Mouse (Mus musculus) thymus, adult 18-20 months (tissue): Measurements from ENCODE around the gene Veph1.
"Not testable (repeated sequence)": the region's sequence is repeated elsewhere in the genome, so short reads cannot be mapped to it uniquely, and the experiment has no call there.

Source experiments
- DNase-seq, 2 experiments: peaks; one replicate each; pipeline ENCODE4 v3.0.0; 2022; ENCODE audit warnings: mixed read lengths in 2 of 2

Veph1 gene

DNA sequence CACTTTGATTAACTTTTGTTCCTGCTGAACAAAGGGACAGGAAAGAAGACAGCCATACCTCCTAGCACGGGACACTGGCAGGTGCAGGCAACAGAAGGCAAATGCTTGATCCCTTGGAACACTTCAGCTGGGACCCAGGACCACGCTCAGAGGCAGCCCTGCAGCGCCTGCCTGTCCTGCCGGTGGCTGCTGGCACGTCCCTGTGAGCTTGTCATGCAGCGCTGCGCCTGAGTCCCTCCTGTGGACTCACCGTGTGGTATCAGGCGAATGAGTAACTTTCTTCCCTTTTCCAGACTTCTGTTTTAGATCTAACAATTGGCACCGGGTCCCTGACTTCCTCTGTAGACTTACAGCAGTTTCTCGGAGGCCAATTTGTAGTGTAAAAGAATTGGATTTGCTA is at the start of gene Veph1:
Gene Veph1 (minus strand): TSS at position 293 of the 400 bp plus-strand sequence.
- no peak for DNase-seq

DNA sequence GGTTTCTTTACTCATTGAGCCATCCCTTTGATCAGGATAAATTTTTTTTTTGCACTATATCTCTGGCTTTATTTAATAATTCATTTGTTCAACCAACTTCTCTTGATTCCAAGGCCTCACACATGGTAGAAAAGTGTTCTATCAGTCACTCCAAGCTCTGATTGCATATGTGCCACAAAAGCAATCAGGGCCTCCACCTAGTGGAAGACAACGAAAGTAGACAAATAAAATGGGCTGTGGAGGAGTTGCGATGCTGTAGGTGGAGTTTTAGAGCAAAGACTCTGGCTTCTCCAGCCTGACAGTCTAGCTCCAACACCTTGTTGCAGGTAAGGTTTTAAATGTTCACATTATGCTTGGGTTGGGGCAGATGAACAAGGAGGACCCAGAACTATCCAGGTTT is 44.1 kb upstream of the Veph1 start:
- no peak for DNase-seq

DNA sequence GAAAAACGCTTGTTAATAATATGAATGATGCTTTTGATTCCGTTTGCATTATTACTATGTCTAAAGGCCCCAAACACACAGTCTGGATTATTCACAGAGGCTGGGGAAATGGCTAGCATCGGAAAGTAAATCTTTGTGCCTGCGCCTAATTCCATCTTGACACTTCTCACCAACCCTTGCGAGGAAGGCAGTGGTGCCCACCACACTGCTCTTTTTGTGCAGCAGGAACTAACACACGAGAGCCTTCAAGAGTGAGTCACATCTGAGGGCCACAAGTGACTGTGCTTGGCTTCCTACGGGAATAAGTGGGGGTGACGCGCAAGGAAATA is 35.7 kb upstream of the Veph1 start:
- DNase-seq = no peak

DNA sequence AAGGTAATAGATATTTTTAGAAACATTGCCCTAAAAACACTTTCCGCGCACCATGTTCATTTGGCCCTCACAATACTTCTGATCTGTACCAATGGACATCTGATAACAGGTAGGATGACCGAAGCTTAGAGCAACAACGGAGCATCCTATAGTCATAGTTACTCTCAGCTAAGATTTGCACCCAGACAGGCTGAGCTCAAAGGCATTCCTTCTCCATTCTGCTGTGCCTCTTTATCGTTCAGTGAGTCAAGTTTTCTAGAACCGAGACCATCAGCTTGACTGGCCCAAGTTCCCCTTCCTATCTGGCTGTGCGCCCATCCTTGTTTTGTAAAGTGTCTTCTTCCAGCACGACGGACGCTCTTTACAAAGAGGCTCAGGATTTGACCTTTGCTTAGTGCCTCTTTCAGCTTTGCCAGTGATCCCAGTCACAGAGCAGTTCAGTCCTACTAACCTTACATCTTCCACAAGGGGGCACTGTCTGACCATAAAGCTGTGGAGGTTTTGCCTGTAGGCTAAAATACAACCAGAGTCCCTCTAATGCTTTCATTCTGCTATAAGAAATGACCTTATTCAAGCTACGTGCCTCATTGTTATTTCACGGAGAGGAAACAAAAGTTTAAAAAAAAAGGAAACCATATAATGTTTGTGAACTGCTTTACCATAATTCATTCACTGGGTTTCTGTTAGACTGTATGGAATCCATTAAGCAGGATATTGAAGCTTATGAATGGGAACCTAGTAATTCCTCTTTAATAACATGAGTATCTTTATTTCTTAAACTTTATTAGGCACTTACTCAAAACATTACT is 35.2 kb upstream of the Veph1 start:
- no peak for DNase-seq

DNA sequence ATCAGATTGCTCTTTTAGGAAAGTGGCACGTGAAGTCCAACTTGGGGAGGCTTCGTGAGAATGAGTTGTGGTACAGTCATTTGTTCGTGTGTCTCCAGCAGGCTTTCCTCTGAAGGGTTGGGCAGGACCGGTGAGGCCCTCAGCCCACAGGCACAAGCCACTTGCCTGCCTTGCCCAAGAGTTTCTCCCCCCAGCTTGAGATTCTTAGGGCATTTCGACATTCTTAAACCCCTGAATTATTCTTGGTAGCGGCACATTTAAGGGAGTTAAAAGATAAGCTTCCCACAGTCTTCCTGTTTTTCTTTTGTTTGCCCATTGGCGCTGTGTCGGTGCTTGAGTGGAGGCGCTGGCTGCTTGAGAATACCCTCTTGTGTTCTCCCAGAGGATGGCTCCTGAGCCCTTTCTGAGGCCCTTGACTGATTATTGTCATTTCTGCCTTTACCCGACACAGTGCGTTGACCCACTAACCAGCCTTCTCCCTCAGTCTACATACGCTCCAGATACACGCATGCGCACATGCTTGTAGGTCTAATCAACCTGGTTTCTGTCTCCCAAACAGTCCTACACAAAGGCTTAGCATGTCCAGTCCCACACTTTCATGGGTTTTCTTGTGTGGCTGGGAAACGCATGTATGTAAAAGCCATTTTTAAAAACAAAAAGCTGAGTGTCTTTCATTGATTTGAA is 34.4 kb upstream of the Veph1 start:
- DNase-seq = no peak

DNA sequence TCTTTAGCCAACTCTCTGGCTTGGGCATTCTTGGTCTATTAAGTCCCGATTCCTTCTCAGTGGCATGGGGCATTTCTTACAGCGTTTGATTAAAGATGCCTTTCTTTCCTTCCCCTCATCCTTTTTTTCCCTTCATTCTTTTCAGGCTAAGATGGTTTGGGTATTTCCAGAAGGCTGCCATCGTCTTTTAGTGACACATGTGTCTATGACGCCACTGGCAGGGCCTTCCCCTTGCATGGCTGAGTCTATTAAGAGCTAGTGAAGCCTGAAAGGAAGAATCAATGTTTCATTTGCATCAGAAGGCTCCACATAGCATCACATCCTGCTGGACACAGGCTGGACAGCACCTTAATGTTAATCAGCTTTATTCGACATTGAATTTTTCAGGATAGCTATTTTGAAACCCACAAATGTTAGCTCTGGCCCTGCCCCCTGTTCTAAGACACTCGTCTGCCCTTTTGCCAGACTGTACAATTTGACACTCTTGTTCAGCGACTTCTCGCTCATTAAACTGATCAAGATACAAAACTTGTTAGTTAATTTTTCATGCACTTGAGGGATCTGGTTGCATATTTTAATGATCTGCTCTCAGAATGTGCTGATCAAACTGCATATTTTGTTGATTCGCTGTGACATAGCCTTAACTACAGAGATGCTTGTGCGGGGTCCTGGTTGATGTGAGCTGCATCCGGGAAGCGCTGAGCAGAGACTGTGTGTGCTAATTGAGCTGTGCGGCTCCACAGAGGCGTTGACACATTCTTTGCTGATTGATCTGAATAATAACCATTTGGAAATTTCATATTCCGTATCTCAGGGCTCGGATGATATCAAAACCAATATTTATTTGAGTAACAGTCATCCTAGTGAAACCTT is 29.6 kb upstream of the Veph1 start:
- DNase-seq = no peak

DNA sequence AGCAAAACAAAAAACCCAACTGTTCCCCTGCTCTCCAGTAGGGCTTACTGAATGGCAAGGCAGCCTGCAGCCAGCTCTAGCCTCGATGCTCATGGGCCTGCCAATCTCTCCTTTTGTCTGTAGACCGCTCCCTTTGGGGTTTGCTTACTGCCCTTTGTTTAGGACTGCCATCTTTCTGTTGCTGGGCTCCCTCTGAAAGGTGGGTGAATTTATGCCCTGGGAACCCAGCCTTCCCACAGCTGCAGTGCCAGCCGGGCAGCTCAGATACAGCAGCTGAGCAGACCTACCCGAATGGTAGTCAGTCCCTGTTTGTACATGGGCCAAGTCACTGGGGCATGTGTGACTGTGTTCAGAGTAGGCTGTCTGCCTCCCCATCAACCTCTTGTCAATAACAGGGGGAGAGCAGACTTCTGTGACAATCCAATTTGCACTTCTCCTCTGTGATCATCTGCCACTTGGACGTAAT is 28.9 kb upstream of the Veph1 start:
- DNase-seq = no peak

DNA sequence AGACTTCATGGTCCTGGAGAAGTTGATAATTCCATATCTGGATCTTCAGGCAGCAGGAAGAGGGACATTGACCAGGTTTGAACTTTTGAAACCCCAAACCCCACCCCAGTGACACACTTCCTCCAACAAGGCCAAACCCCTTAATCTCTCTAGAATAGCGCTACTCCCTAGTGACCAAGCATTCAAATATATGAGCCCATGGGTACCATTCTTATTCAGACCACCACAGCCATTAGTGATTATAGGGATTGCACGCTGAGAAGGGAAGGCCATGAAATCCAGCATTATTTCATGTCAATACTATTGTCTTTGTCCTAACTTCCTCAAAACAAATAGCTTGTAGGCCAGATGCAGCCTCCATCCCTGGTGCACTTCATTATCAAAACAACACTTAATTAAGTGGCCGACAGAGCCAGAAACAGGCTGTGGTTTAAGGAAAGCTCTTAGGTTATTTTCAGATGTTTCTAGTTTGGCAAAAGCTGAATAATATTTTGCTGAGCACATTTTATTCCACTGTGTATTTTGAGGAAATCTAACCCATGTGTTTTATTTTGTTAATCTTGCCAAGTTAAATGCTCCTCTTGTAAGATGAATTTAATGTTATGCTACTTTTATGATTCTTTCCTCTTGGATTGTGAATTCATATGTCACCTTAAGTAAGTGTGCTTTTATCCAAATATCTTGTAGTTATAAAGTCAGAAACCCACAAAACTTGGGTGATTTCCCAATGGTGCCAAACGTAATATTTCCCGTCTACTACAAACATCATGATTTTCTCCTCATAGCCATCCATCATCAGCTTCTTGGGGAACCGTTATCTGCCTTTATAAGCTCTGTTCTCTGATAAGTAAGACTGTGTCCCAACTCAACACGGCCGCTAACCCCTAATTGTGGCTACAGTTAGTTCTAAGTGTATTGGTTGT is 18.4 kb upstream of the Veph1 start:
- no peak for DNase-seq

DNA sequence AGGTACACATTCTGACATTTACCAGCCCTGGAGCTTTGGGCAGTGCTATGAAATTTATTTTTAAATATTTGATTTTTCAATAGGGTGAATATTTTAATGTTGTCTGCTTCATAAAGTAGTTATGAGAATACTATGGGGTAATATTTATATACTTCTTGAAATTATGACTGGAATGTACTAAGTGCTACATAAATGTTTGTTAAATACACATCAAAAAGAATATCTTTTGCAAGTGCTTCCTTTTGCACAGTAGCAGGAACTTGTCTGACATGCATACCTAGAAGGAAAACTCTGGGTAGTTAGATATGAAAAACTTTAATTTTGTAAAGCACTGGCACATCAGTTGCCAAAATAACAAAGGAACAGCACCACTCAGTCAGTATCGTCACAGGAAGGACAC is 13.9 kb upstream of the Veph1 start:
- DNase-seq = no peak

DNA sequence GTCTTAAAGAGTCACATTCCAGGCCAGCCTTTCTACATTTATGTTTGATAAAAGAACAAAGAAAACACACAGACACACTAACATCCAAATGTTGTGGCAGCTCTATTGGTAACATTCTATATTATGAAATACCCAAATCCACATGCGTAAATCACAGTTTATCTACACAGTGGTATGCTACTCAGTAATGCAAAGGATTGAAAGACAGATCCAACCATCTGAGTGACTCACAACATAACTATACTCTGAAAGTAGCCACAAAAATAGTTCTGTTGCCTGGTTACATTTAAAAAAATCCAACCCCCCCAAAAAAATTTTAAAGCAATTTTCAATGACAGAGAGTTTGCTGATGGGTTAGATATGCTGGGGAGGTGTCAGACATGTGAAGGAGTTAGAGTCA is 12.9 kb upstream of the Veph1 start:
- DNase-seq = no peak

DNA sequence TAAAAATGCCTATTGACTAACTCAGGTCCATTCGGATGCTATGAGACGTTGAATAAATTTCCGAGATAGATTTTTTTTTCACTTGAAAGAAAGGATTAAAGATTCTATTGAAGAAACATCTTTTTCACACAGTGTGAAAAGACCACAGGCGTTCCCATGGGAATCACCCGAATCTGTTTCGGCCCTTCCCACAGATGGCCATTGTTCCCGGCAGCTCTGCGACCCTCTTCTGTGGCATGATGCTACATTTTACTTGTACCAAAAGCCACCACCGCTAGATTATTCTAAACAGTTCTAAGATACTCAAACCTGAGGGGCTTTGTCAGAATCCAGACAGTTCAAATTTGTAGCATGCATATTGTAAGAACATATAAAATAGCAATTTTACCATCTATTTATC is 1.4 kb downstream of the Veph1 start:
- DNase-seq = no peak

DNA sequence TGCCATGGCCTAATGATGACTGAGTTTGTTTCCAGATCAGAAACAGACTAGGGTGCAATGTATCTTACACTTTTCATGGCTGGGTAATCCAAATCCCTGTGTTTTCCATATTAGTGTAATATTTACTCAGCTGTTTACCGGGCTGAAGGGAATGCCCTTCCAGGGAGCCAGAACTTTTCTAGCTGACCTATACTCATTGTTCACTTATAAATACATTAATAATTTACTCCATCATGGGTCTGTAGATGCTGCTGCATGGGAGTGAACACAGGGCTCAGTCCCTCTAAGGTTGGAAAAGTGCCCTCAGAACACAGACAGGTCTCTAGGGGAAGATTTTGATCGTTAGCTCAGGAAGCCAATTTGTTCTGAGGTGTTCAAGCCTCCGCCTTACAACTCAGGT is 1.9 kb downstream of the Veph1 start:
- no peak for DNase-seq

DNA sequence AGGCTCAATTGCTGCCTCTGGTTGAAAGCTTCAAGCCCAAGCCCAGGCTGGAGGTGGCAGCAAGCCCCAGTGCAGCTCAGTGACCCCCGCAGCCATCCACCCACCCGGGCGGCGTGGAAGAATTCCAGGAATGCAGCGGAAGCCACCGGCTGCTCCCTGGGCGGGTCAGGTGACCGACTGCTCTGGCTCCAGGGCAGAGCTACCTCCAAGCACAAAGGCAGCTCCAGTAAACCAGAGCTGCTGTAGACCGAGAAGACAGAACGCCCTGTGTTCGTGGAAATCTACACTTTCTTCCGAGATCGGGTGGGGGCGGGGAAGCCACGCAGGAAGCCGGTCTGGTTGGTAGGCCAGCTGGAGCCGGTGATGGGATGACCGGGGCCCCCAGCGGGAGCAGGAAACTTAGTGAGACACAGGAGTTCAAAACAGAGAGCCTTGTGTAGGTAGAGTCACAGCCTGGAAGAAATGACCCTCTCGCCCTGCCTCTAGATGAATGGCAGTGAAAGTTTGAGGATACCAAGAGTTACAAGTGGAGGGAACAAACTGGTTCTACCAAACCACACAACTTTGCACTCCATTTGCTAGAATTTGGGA is 4.2 kb downstream of the Veph1 start:
- no peak for DNase-seq

DNA sequence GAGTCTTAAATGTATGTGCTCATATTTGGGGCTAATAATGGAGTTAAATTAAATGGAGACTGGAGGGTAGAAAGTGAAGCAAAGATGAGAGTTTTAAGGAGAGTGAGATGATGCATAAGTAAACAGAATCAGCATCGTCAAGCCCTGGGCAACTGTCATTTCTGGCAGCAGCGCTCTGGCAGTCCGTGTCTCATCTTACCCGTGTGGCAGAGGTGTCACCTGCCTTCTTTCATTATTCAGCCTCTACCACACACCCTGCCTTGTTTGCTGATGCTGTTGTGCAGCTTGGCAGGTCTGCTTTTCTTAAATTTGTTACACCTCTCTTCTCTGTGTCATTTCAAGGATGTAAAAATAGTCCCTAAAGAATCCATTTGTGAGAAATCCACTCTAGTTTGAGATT is 33.4 kb downstream of the Veph1 start:
- DNase-seq = no peak

DNA sequence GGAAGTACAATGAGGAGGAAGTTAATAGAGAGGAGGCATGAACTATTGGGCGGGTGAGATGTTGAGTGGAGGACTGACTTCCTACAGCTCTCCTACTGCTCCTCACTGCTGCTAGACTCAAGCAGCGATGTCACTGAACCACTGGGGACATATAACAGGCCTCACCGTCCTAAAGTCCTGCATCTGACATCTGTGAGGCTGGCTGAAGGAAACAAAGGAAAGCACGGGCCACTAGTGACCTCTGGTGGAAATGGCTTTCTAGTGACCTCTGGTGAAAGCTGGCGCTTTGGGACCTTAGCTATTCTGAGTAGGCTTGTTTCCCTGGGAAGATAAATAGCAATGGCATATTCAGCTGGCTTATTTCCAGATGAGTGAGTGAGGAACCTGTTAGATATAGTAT is 34.3 kb downstream of the Veph1 start:
- DNase-seq = no peak

DNA sequence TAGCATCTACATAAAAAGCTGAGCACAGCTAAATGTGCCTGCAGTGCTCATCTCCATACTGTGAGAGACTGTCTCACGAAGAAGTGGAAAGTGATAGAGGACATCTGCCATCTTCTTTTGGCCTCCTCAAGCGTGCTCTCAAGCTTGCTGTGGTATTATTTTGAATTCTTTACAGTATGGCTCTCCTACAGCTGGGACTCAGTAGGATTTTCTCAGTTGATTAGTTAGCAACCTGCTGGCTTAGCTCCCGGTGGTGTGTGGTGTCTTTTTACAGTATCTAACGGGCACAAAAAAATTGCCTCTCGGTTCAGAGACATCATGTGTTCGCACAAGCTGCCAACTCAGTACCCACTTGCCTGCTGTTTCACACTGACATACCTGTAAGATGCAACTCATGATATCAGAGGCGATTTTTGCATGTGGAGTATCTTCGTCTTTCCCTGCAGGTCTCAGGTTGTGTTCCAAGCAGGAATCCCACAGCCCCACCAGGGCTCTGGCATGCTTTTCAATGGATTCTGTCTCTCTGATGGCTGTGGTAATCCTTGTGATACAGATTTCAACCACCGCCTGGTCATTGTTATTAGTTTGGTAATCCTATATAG is 42.0 kb downstream of the Veph1 start:
- DNase-seq = no peak

DNA sequence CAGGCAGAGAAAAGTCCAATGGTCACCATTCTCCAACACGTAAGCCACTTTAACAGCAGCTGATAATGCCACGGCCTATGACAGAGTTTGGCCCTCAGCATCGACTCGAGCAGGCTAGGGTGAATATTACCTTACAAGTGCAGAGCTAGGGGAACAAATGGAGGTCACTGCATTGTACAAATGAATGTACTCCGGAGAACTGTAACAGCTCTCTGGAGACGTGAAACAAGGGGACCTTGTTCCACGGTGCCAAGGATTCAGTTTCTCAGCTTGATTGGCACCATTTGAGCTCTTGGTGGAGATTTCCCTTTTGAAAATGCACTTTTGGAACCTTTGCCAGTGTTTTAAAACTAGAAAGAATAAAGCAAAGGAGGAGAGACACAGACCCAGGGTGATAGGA is 44.8 kb downstream of the Veph1 start:
- no peak for DNase-seq

DNA sequence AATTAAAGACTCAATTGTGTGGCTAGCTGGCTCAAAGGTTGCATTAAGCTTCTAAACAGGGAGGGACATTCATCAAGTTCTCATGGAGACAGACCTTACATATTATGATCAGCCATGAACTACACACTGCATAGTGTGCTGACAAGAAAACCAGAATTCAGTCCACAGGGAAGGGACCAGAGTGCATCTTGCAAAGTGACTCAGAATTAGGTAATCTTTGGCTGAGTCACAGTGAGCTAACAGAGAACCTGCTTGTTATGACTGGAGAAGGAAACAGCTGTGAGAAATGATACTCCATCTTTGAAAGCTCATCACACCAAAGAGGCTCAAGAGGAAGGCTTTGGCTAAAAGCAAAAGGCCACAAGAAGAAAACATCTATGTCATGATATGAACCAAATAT is 56.2 kb downstream of the Veph1 start:
- no peak for DNase-seq

DNA sequence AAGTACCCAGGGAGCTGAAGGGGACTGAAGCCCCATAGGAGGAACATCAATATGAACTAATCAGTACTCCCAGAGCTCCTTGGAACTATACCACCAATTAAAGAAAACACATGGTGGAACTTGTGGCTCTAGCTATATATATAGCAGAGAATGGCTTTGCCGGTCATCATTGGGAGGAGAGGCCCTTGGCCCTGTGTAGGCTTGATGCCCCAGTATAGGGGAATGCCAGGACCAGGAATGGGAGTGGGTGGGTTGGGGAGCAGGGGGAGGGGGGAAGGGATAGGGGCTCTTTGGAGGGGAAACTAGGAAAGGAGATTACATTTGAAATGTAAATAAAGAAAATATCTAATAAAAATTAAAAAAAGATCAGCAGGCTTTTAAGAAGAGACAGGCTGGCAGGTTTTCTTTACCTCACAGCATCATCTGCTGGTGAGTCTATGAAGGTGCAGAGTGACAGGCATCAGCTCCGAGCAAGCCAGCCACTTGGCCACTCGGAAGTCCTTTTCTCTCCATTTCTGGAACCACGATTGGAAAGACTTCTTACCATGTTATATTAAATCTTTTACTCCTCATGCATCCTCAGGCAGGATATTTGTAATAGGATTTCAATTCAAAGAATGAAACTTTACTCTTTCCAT is 60.3 kb downstream of the Veph1 start:
- DNase-seq = not testable (repeated sequence)

DNA sequence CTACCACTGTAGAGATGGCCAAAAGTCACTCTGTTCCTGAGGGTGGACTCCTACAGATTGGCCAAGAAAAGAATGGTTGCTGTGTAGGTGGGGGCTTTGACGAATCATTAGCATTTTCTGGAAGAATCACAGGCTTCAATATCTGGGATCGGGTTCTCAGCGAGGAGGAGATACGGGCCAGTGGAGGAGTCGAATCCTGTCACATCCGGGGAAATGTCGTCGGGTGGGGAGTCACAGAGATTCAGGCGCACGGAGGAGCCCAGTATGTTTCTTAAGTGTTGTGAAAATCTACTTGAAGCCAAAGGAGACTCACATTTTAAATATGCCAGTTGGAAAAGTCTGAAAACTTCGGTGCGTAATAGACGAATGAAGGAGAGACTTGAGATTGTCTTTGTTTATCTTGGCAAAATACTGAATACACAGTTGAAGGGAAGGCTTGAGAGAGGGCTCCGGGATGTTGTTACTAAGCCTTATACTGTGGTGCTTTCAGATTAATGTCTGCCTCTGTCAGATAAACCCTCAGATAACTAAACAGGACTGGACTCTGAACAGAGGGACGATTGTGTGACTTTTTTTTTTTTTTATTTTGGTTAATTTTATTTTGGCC is 71.6 kb downstream of the Veph1 start:
- no peak for DNase-seq

DNA sequence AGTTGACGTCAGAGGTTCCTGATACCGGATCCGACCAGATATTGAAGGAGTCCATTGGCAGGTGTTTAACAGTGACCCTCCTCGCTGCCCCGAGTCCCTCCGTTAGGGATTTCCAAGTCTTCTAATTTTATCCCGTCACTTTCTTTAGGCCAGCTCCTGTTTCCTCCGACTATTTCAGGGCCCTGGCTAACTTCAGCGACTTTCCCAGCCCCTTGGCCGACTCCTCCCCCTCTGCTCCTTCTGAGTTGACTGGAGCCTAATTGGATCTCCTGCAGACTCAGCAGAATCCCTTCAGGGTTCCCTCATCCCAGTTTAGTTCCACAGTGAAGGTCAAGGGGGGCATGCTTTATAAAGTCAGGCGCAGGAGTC is 75.4 kb downstream of the Veph1 start:
- no peak for DNase-seq
